Mouse (Mus musculus) ovary, postnatal 14 days (tissue): ENCODE measurements around the gene Slc15a1.
A peak's percentile ranks its signal among the peaks of the same experiment; 100 is the strongest.
"Not testable (repeated sequence)": the region's sequence is repeated elsewhere in the genome, so short reads cannot be mapped to it uniquely, and the experiment has no call there.

Experiments used
- DNase-seq: peaks from one replicate; pipeline ENCODE4 v3.0.0; 2022; ENCODE audit warnings: low spot score

The Slc15a1 gene

GRCm38 (mm10) chr14:121451424-121452029 is 53.5 kb downstream of the Slc15a1 start:
- no peak for DNase-seq

DNA sequence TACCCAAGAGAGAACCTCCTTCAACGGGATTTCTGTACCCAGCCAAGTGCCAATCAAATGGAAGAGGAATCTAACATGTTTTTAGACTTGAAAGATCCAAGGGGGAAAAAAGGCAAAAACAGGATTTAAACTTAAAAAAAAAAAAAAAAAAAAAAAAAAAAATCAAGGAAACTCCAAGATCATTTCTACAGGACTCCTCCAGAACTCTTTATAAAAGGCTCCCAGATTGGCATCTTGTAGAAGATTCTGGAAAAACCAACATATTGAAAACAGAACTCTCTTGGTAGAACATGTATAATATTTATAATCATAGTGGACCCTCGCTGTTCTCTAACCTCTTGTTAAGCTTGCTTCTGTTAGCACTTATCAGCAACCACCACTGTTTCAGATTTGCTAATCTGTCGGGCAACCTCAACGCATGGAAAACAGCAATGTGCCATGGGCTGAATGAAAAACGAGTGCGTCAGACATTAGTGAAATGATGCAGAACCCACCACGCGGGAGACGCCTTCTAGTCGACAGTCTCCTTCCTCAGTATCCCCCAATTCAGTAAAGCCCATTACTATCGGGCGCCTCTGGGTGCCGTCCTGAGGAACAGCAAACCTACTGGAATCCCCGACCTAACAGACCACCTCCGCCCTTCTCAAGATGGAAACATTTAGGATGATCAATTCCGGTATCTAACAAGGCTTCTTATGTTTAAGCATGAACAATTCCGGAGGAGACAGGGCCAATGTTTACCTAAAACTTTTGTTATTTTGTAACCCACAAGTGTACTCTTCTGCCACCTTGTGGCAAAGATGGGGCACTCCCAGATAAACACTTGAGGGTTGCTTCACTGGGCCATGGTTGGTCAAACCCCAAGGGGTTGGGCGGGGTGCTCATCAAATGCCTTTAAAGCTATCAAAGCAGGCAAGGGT is 54.3 kb downstream of the Slc15a1 start:
- peak; percentile 58 for DNase-seq

DNA sequence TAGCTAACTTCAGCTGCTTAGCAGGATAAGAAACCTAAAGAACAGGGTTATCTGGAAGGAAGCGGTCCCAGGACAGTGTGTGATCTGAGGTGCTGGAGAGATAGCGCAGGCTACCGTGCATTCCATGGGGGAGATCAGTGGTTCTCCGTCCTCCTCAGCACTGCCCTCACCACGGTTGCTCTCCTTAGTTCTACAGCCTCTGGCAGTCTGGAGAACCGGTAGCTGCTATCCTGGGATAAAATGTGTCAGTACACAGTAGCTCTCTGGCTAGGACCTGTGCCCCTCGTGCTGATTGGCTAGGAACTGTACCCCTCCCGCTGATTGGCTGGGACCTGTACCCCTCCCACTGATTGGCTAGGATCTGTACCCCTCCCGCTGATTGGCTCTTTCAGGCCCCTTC is 58.1 kb downstream of the Slc15a1 start:
- DNase-seq, result no peak

- peak; percentile 67 for DNase-seq
Measured at GRCm38 (mm10) chr14:121445194-121445593, 59.9 kb downstream of the Slc15a1 start.

- DNase-seq, result no peak
Measured at GRCm38 (mm10) chr14:121440807-121441206, 64.2 kb downstream of the Slc15a1 start.

DNA sequence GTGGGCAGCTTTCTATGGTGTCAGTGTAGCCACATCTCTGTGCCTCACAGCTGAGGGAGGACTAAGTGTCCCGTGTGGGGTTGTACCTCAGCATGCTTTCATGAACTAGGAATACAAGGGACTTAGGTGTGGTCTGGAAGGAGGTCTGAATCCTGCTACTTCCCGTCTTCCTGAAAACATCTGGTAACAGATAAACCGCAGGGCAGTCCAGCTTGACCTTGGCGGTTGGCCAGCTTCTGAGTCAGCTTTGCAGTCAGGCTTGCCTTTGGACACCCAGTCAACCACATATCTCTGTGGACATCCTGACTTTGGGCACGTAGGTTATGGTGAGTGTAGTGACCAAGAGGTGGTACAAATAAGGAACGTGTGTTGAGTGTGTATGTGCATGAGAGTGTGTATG is 68.0 kb downstream of the Slc15a1 start:
- peak; percentile 54 for DNase-seq

GRCm38 (mm10) chr14:121436455-121436854 is 68.6 kb downstream of the Slc15a1 start:
- DNase-seq, result no peak

GRCm38 (mm10) chr14:121435794-121436193 is 69.3 kb downstream of the Slc15a1 start:
- DNase-seq, result no peak

DNA sequence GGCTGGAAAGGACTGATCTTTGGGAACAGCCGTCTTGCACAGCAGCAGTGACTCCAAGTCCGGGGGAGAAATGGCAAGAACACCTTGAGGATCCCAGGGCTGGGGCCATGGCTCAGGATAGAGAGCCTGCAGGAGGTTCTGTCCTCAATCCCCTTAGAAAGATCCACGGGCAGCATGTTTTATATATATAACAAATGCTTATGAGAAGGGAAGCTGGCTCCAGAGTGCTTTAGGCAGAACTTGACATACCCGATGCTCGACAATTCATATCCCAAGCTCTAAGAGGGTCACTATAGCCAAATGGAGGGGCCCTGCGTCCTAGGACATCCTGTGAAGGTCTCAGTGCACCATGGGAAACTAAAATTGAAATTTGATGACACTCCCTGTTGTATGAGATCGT is 73.8 kb downstream of the Slc15a1 start:
- no peak for DNase-seq

- no peak for DNase-seq
Measured at GRCm38 (mm10) chr14:121429854-121430535, 75.1 kb downstream of the Slc15a1 start.

DNA sequence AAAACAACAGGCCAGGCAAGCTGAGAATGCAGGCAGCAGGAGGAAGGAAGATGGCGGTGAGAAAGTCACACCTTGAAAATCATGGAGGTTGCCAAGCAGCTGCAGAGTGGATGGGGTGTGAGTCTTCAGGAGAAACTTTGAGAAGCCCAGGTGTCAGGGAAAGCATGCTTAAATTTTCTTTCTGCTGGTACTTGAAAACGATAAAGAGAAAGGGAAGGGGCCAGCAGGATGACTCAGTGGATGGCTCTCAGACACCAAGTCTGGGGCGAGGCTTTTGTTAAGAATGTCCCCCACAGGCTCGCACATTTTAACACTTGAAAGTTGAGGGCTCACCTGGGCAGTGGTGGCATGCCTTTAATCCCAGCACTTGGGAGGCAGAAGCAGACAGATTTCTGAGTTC is 76.9 kb downstream of the Slc15a1 start:
- DNase-seq, result no peak

DNA sequence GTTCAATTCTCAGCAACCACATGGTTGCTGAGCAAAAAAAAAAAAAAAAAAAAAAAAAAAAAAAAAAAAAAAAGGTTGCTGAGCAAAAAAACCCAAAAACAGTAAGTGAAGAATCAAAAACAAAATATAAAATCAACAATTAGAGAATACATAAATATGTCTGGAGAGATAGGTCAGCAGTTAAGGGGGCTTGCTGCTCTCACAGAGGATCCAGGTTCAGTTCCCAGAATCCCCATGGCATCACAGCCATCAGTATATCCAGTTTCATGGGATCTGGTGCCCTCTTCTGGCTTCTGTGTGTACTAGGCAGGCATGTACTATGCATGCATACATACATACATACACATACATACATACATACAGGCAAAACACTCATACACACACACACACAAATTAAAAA is 78.3 kb downstream of the Slc15a1 start:
- DNase-seq, result no peak

DNA sequence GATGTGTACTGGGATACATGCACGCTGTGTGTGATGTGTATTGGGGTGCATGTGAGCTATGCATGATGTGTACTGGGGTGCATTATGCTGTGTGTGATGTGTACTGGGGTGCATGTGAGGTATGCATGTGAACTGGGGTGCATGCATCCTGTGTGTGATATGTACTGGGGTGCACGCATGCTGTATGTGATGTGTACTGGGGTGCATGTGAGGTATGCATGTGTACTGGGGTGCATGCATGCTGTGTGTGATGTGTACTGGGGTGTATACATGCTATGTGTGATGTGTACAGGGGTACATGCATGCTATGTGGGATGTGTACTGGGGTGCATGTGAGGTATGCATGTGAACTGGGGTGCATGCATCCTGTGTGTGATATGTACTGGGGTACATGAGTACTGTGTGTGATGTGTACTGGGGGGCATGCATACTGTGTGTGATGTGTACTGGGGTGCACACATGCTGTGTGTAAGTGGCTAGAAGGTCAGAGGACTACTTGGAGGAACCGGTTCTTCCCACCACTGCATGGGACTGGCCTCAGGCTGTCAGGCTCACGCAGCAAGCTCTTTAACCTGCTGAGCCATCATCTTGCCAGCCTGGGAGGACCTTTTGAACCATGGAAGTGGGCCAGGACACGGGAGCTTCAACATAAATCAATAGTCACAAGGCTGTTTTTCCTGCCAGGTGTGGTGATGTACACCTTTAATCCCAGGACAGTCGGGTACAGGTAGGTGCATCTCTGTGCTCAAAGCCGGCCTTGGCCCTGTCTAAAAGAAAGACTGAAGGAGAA is 79.9 kb downstream of the Slc15a1 start:
- no peak for DNase-seq

GRCm38 (mm10) chr14:121423341-121423751 is 81.7 kb downstream of the Slc15a1 start:
- no peak for DNase-seq

- DNase-seq, result no peak
Measured at GRCm38 (mm10) chr14:121422664-121423340, 82.2 kb downstream of the Slc15a1 start.

GRCm38 (mm10) chr14:121422000-121422399 is 83.1 kb downstream of the Slc15a1 start:
- DNase-seq, result no peak

DNA sequence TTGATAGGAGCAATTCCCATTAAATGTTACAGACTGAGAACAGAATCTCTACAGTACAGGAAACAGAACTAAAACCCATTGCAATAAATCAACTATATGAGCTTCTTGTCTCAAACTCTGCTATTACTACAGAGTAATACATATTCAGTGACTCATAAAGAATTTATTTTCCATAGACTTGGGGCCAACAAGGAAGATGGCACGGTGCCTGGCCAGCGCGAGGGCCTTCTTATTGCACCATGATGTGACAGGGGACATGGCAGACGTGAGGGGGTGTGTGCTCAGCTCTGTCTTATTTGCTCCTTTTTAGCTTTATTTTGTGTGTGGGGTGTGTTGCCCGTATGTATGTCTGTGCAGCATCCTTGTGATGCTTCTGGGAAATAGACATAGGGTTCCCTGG is 87.5 kb downstream of the Slc15a1 start:
- peak; percentile 21 for DNase-seq

DNA sequence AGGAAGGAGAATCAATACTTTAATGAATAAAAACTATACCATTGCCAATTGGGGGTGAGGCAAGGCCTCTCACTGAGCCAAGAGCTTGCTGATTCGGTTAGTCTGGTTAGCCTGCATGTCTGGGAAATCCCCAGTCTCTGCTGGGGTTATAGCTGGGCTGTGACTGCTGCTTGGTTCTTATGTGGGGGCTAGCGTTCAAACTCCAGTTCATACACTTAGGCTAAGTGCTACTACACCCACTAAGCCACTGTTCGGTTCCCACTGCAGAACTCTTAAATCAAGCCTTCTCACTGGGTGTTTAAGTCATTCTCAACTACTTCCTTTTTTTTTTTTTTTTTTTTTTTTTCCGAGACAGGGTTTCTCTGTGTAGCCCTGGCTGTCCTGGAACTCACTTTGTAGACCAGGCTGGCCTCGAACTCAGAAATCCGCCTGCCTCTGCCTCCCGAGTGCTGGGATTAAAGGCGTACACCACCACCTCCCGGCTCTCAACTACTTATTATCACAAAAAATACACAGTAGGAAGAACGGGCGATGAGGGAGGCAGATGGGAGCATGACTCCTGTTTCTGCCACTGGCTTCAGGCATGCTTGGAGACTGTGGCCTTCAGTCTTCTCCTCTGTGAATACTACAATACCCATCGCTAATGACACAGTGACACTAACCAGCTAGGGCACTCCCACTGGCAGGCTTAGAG is 88.3 kb downstream of the Slc15a1 start:
- DNase-seq, result no peak

DNA sequence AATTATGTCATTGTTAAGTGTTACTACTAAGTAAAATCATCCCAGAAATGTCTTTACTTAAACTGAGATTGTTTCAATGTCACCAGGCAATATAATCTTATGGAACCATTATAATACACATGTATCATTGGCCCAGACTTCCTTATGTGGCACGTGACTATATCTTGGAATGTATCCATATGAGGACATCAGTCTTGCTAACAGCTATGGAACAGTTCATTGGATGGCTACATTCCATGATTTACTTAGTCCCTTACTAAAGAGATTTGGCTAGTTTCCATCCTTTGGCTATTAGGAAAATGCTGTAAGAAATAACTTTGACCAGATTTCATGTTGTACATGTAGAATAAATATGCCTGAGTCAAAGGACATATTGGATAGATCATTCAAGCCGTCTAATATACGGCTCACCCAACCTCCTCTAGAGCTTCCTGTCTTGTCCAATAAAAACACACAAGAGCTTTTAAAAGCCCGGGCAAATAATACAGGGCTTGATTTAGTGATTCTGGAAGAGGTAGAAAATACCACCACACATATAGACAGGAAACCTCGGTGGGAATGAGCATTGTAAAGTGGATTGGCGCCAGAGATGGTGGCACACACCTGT is 90.3 kb downstream of the Slc15a1 start:
- DNase-seq, result no peak

- not testable (repeated sequence) for DNase-seq
Measured at GRCm38 (mm10) chr14:121413726-121414125, 91.3 kb downstream of the Slc15a1 start.
